Mouse (Mus musculus) inflammation-experienced regulatory T-cells, adult 6 months (primary cell): ENCODE data around the gene Cnr2. TPM values are rescaled to one million over a fixed set of nuclear protein-coding genes. Genes with fewer than 3 reads are reported as not detected.

ENCODE experiments used
- ATAC-seq: one replicate; pipeline ENCODE4 v1.8.0; 2017
- polyA plus RNA-seq, 3 experiments: library from polyadenylated mRNA; unstranded; fragments of 100-300 nt; shearing (Covaris generic); gene quantifications; one replicate each; pipeline ENCODE4 v1.2.1; 2017

The Cnr2 gene
- polyA plus RNA-seq, 3 experiments from 2014 or later: 1.9 to 8.0 (median 7.0) TPM

GRCm38 (mm10) chr4:135909326-135910066, 14.3 kb downstream of the Cnr2 start:
- no peak for ATAC-seq

DNA sequence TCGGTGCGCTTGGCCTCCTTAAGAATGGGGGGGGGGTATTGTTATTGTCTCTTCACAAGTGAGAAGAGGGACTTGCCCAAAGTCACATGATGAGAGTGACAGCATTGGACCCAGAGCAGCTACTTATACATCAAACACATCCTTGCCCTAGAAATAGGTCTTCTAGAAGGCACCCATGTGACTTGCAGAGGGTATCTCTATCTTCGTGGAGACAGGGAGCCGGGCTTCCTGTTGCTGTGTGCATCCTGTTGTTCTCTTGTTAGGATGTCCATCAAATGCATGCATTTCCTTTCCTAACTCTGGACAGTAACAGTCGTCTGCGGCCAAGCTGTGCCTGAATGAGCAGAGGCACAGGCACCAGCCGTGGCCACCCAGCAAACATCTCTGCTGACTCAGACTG, 16.3 kb downstream of the Cnr2 start:
- ATAC-seq: peak; percentile 96

GRCm38 (mm10) chr4:135912164-135912563, 17.0 kb downstream of the Cnr2 start:
- ATAC-seq: no peak

- no peak for ATAC-seq
These were observed 17.6 kb downstream of the Cnr2 start for GRCm38 (mm10) chr4:135912835-135913234.

GRCm38 (mm10) chr4:135913433-135913832, 18.2 kb downstream of the Cnr2 start:
- ATAC-seq: no peak

GRCm38 (mm10) chr4:135918635-135919279, 23.6 kb downstream of the Cnr2 start:
- ATAC-seq: no peak

DNA sequence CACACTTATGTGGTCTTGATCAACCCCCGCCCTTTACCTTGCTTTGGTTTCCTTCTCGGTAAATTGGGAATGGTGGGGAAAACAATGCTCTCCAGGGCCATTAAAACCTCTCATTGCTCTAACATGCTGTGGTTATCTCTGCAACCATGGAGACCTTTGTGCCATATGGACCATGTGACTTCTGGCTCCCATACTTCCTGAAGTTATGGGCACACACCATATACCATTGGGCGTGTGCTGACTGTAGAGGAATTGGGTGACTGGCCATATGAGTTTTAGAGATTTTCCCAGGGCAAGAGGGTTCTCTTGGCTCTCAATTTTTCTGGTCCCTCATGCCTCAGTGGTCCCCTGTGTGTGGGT, 24.1 kb downstream of the Cnr2 start:
- no peak for ATAC-seq

DNA sequence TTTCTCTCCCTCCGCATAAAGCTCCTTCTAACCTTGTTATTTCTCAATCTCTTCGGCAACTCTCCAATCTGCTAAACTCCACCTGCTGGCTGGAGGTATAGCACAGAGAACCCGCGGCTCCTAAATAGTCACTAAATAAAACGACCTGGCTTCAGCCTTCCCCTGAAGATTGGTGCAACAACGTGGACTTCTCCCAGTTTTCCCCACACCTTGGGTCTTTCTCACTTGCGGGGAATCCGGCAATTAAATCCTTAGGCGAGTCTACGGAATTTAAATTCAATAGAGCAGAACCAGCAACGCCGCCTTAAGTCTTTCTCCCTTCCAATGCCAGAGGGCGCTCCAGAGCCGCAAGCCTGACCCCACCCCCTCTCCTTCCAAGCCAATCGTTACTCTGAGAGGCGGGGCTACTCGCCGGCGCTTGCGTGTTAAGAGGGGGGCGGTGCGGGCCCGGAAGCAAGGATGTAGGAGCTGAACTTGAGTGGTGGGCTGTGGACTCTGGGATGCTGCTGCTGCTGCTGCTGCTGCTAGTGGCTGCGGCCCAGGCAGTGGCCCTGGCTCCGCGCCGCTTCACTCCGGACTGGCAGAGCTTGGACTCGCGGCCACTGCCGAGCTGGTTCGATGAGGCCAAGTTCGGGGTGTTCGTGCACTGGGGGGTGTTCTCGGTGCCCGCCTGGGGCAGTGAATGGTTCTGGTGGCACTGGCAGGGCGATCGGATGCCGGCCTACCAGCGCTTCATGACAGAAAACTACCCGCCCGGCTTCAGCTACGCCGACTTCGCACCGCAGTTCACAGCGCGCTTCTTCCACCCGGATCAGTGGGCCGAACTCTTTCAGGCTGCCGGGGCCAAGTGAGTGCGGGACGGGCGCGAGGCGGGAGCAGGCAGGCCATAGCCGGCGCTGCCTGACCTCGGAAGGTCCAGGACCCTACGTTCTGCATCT, 25.4 kb downstream of the Cnr2 start, which contains the start of gene Fuca1:
Gene Fuca1 (plus strand): TSS at position 432 of the 938 bp plus-strand sequence.
- ATAC-seq: peak; percentile 92

- no peak for ATAC-seq
These were observed 26.3 kb downstream of the Cnr2 start for GRCm38 (mm10) chr4:135921257-135922120.

DNA sequence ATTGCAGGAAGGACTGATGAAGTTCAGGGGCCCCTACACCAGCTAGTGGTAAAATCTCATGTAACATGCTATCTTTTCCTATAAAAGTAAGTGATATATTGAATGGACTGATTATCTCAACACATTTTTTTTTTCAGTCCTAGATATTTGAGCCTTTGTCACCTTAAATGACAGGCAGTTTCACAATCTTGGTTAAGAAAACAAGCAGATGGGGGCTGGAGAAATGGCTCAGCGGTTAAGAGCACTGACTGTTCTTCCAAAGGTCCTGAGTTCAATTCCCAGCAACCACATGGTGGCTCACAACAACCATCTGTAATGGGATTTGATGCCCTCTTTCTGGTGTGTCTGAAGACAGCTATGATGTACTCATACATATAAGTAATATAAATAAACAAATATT, 27.0 kb downstream of the Cnr2 start:
- no peak for ATAC-seq

DNA sequence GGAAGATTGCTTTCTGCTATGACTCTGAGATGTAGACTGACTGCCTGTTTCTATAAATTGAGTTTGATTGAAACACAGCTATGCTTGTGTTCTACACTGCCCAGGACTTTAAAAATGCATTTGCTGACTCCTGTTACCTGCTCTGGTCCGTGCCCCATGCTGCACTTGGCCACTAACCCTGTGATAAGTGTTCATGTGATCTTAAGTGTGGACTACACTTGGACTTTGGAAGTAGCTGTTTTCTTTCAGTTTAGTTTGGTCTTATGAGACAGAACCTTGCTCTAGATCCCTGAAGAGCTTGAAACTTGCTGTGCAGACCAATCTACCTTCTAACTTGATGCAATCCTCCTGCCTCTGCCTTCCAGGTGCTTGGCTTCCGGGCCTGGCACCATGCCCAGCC, 29.2 kb downstream of the Cnr2 start:
- no peak for ATAC-seq

GRCm38 (mm10) chr4:135925341-135925740, 30.1 kb downstream of the Cnr2 start:
- no peak for ATAC-seq

GRCm38 (mm10) chr4:135926195-135926808, 31.1 kb downstream of the Cnr2 start:
- ATAC-seq: no peak

GRCm38 (mm10) chr4:135926861-135927260, 31.7 kb downstream of the Cnr2 start:
- ATAC-seq: no peak

DNA sequence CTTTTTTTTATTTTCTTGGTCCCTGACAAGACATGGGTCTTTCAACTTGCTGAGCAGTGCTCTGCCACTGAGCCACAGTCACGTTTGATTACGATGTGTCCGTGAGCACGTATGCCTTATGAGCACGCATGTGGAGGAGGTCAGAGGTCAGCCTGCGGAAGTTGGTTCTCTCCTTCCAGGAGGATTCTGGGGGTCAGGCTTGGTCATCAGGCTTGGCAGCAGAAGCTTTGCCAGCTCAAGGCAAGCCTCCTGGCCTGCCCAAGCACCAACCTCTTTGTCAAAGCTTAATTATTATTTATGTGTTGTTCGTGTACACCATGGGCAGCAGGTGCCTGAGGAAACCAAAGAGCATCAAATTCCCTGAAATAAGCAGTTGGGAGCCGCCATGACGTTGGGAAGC, 33.2 kb downstream of the Cnr2 start:
- ATAC-seq: no peak

DNA sequence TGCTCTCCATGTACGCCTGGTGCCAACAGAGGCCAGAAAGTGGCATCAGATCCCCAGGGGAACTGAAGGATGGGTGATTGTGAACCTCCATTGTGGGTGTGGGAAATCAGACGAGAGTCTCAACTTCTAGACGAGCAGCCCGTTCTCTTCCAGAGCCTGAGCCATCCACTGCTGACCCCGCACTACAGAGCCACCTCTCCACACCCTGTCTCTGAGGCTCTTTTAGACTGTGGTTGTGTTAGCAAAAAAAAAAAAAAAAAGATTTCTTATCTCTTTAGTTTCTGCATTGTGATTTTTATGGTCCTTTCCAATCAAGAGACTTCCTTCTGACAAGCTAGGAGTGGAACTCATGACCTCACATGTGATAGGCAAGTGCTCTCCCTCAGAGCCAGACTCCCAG, 34.2 kb downstream of the Cnr2 start:
- no peak for ATAC-seq

DNA sequence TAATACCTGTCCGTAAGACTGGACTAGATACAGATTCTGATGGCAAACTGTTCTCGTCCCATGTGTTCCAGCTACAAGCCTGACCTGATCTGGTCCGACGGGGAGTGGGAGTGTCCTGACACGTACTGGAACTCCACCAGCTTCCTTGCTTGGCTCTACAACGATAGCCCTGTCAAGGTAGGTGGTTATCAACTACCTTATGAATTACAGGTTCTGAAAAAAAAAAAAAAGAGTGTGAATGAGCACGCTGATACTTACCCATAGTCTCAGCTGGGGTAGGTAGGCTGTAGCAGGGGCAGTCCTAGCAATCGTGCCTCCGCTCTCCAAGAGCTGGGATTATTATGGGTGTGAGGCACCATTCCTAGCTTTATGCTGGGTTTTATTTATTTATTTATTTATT, 34.6 kb downstream of the Cnr2 start:
- ATAC-seq: no peak

DNA sequence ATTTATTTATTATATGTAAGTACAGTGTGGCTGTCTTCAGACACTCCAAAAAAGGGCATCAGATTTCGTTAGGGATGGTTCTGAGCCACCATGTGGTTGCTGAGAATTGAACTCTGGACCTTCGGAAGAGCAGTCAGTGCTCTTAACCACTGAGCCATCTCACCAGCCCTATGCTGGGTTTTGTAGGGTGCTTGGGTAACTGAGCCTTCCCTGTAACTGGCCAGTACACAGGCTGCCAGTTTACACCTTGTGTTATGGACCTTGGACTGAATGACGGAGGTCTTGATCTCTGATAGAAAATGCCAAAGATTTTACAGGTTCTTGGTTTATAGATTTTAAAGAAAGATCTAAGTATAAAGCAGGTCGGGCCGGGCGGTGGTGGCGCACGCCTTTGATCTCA, 35.0 kb downstream of the Cnr2 start:
- no peak for ATAC-seq

GRCm38 (mm10) chr4:135931832-135932231, 36.6 kb downstream of the Cnr2 start:
- ATAC-seq: peak; percentile 52

- ATAC-seq: no peak
These were observed 39.7 kb downstream of the Cnr2 start for GRCm38 (mm10) chr4:135934708-135935500.

- no peak for ATAC-seq
These were observed 40.3 kb downstream of the Cnr2 start for GRCm38 (mm10) chr4:135935502-135935901.
